Mouse (Mus musculus) brain, embryonic 14.5 days (tissue): ENCODE results near the gene Lrch1.

Source experiments
- CTCF ChIP-seq: fragments of 200-500 bp; IDR thresholded peaks from 2 replicates; pipeline ENCODE4 v1.5.1; 2012; ENCODE audit warnings: inconsistent platforms, mild to moderate bottlenecking, moderate library complexity, borderline replicate concordance; ENCODE audit not compliant: insufficient read depth, insufficient read length; ENCODE audit errors: extremely low read depth
- POLR2A ChIP-seq: fragments of 200-500 bp; IDR thresholded peaks from 2 replicates; pipeline ENCODE4 v1.6.1; 2012; ENCODE audit warnings: mild to moderate bottlenecking, inconsistent platforms, borderline replicate concordance; ENCODE audit not compliant: poor library complexity, insufficient read depth, insufficient read length, severe bottlenecking; ENCODE audit errors: extremely low read depth

DNA sequence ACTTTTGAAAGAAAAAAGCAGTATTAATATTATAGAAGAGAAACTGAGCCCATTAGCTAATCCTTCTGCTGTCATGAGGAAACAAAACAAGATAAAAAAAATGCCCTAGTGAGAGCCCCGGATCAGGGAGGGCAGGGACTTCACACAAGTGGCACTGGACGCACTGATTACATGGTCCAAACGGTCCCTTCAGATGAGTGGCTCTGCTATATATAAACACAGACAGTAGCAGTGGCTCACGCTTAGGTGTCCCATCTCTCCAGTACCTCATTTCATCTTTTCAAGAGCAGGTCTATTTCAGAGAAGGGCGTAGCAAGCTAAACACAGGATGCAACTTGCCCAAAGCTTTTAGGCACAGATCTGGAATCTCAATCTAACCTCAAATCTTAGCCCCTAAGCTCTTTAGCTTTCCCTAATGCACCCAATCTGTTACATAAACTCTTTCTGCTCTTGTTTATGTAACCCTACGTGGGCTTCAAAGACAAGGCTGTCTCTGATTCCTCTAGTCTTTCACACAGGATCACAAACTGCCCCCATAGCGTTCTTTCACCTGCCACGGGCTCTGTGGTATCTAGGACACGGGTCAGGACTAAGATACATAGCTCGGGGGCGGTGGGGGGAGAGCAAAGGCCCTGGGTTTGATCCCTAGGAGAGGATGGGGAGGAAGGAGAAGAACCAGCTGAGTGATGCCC is 163.3 kb downstream of the Lrch1 start:
- TF ChIP-seq POLR2A = no peak
- TF ChIP-seq CTCF = no peak
